Mouse (Mus musculus): ENCODE results near the gene Tmem101. TPM values are rescaled to one million over a fixed set of nuclear protein-coding genes. Genes with fewer than 3 reads are reported as not detected.
A peak's percentile ranks its signal among the peaks of the same experiment; 100 is the strongest.

Gene Tmem101
- 43.9 and 45.1 TPM in 2 replicates for total RNA-seq (2012; rRNA removed)
- 10 to 100 TPM in 1 of 2 experiments, not detected in 1; 30.1 TPM for polyA plus RNA-seq (2012; ENCODE audit: insufficient read depth in 1 of 2, insufficient read length in 2 of 2, low read depth in 1 of 2, low replicate concordance in 2 of 2, missing spikeins in 1 of 2)

DNA sequence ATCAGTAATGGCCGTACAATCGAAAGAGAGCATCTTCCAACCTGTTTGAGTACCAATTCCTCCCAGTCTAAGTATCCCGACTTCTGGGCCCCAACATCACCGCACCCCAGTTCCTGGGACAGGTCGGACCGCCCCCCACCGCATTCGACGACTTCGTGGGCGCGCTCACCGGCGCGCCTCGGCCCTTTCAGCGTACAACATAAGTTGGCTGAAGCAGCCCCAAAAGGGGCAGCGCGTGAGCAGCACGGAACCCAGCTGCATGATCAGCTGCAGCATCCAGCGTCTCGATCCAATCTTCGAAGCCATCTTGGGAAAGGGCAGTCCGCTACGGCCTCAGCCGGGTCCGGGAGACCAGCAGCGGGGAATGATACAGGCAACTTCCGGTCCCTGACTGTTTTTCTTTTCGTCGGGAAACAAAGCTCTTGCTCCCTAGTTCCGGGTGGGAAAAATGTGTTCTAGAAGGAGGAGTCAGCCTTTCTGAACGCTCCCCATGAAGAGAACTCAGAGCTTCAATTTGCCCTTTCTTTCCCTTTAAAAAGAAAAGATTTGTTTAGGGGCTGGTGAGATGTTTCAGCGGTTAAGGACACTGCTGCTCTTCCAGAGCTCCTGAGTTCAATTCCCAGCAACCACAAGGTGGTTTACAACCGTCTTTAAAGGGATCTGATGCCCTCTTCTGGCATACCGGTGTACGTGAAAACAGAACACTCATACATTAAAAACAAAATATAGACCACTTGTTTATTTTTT lies at the start of gene Tmem101:
Gene Tmem101 (minus strand): TSS at position 366 of the 747 bp plus-strand sequence.
- peak; percentile 98 for DNase-seq (ENCODE audit: low read depth, low spot score)
- H3K4me1 ChIP-seq (ENCODE audit: control insufficient read depth in 1 of 2, insufficient read depth in 2 of 2, low read length in 2 of 2): peaks cover 0 to 4% of the 10 kb centered on the region in 2 experiments; a peak in 2 of 4 replicates
- TF ChIP-seq CHD2 (IDR thresholded peaks at IDR 0.05; ENCODE audit: low read length) (no peak), ZC3H11A (IDR thresholded peaks at IDR 0.05; ENCODE audit: low read depth, low read length) (peak; percentile 64), NRF1 (IDR thresholded peaks at IDR 0.05; ENCODE audit: insufficient read depth, low read depth, low read length, poor library complexity, severe bottlenecking) (peak; percentile 39; the same call in 1 of the 2 replicates), USF1 (IDR thresholded peaks at IDR 0.05; ENCODE audit: low read depth, low read length) (peak; percentile 39), HCFC1 (IDR thresholded peaks at IDR 0.05; ENCODE audit: low read depth, low read length) (peak; percentile 99), ZNF384 (IDR thresholded peaks at IDR 0.05; ENCODE audit: low read depth, low read length) (no peak), BHLHE40 (IDR thresholded peaks at IDR 0.05; ENCODE audit: borderline replicate concordance, low read depth, low read length) (0 out of 2 replicates have a peak, but pooled peaks have one; percentile 13), NELFE (IDR thresholded peaks at IDR 0.05; ENCODE audit: low read depth, low read length) (peak; percentile 78), GABPA (IDR thresholded peaks at IDR 0.05; ENCODE audit: low read depth, low read length) (no peak), SIN3A (IDR thresholded peaks at IDR 0.05; ENCODE audit: low read length) (peak; percentile 98), EP300 (IDR thresholded peaks at IDR 0.05; ENCODE audit: low read depth in 1 of 2, low read length in 2 of 2) (no peak), RCOR1 (IDR thresholded peaks at IDR 0.05; ENCODE audit: low read depth, low read length) (0 out of 2 replicates have a peak, but pooled peaks have one; percentile 15), JUND (IDR thresholded peaks at IDR 0.05; ENCODE audit: low read depth, low read length) (no peak; the same call in 1 of the 2 replicates), MAX (IDR thresholded peaks at IDR 0.05; ENCODE audit: low read length) (no peak), MXI1 (IDR thresholded peaks at IDR 0.05; ENCODE audit: low read depth, low read length) (peak; percentile 89), MAFK (IDR thresholded peaks at IDR 0.05; ENCODE audit: borderline replicate concordance, low read depth, low read length) (no peak), SMC3 (IDR thresholded peaks at IDR 0.05; ENCODE audit: low read depth, low read length) (peak; percentile 54), CHD1 (IDR thresholded peaks at IDR 0.05; ENCODE audit: low read depth, low read length) (no peak), ETS1 (IDR thresholded peaks at IDR 0.05; ENCODE audit: low read depth, low read length) (no peak), MEF2A (IDR thresholded peaks at IDR 0.05; ENCODE audit: extremely low read depth, insufficient replicate concordance, low read depth, low read length, poor library complexity, severe bottlenecking) (no peak), GATA1 (IDR thresholded peaks at IDR 0.05; ENCODE audit: low read depth, low read length) (peak; percentile 75), MAZ (IDR thresholded peaks at IDR 0.05; ENCODE audit: low read depth, low read length) (peak; percentile 77; the same call in 1 of the 2 replicates), CTCF (IDR thresholded peaks at IDR 0.05 in 2 of 3, conservative IDR thresholded peaks at IDR 0.05 in 1 of 3; ENCODE audit: control insufficient read depth in 1 of 3, insufficient read depth in 1 of 3, low read depth in 2 of 3, low read length in 3 of 3, poor library complexity in 1 of 3, severe bottlenecking in 1 of 3) (peak; percentile 23 to 65 (median 30); a peak in 4 of 6 replicates), TCF12 (IDR thresholded peaks at IDR 0.05; ENCODE audit: low read depth, low read length) (peak; percentile 68; the same call in 1 of the 2 replicates), TAL1 (IDR thresholded peaks at IDR 0.05; ENCODE audit: low read length) (no peak), USF2 (IDR thresholded peaks at IDR 0.05; ENCODE audit: borderline replicate concordance in 1 of 2, insufficient read depth in 1 of 2, low read depth in 1 of 2, low read length in 2 of 2) (no peak), ZKSCAN1 (IDR thresholded peaks at IDR 0.05; ENCODE audit: low read depth, low read length) (no peak), MYC (IDR thresholded peaks at IDR 0.05; ENCODE audit: low read depth, low read length) (peak; percentile 92), KAT2A (conservative IDR thresholded peaks at IDR 0.05; ENCODE audit: low read depth, low read length) (peak; percentile 97), E2F4 (IDR thresholded peaks at IDR 0.05; ENCODE audit: borderline replicate concordance, low read depth, low read length) (no peak; the same call in 1 of the 2 replicates), POLR2AphosphoS2 (IDR thresholded peaks at IDR 0.05; ENCODE audit: low read length) (no peak; the same call in 1 of the 2 replicates), POLR2A (IDR thresholded peaks at IDR 0.05; ENCODE audit: control insufficient read depth in 1 of 2, insufficient read depth in 1 of 2, low read depth in 1 of 2, low read length in 2 of 2, poor library complexity in 1 of 2) (peak; percentile 66 to 77), ELF1 (IDR thresholded peaks at IDR 0.05; ENCODE audit: low read depth, low read length) (peak; percentile 87), RAD21 (IDR thresholded peaks at IDR 0.05; ENCODE audit: low read depth, low read length) (peak; percentile 59), POLR2AphosphoS5 (IDR thresholded peaks at IDR 0.05; ENCODE audit: borderline replicate concordance, low read depth, low read length) (no peak)

More for the DNA sequence above, at the start of gene Tmem101:
- H3K9me3 ChIP-seq (replicated peaks; ENCODE audit: insufficient read depth, low read length): no peaks in the 10 kb centered on the region
- peak within 1 kb of the TSS; percentile 83 for H3K9ac ChIP-seq (ENCODE audit: control insufficient read depth, low read depth, low read length, poor library complexity, severe bottlenecking)
- no peaks in the 10 kb centered on the region; the same call in 1 of the 2 replicates for H3K79me2 ChIP-seq (ENCODE audit: control insufficient read depth, insufficient read depth, low read length, poor library complexity)
- H3K27me3 ChIP-seq (ENCODE audit: control insufficient read depth in 1 of 2, insufficient read depth in 2 of 2, low read length in 2 of 2): no peaks in the 10 kb centered on the region
- peak within 1 kb of the TSS; percentile 72 to 85 for H3K4me3 ChIP-seq (ENCODE audit: control insufficient read depth in 1 of 2, insufficient read depth in 1 of 2, low read depth in 2 of 2, low read length in 2 of 2)
- H3K36me3 ChIP-seq (ENCODE audit: control insufficient read depth in 1 of 2, insufficient read depth in 2 of 2, low read length in 2 of 2): peaks cover 0 to 6% of the 10 kb centered on the region in 2 experiments; a peak in 2 of 4 replicates
- H3K27ac ChIP-seq (ENCODE audit: control insufficient read depth, low read depth, low read length): peak within 1 kb of the TSS; percentile 58
